Mouse (Mus musculus) intestine, embryonic 15.5 days (tissue): ENCODE measurements around the gene Galk2. TPM values are rescaled to one million over a fixed set of nuclear protein-coding genes. Genes with fewer than 3 reads are reported as not detected.

ENCODE experiments used
- ATAC-seq: fragments of 200-750 bp; cut with Nextera tagmentation; 2 replicates; pipeline ENCODE4 v1.8.0; 2017; ENCODE audit warnings: moderate TSS enrichment, moderate library complexity
- H3K27ac ChIP-seq: fragments of 300-500 bp; sonication (generic); 2 replicates; pipeline ENCODE4 v1.5.1; 2015; ENCODE audit warnings: mild to moderate bottlenecking, inconsistent platforms
- H3K27me3 ChIP-seq: fragments of 300-500 bp; sonication (generic); replicated peaks from 2 replicates; pipeline ENCODE4 v1.6.1; 2015; ENCODE audit warnings: inconsistent platforms
- H3K36me3 ChIP-seq: fragments of 300-500 bp; sonication (generic); 2 replicates; pipeline ENCODE4 v1.6.1; 2015; ENCODE audit warnings: inconsistent platforms
- H3K4me1 ChIP-seq: fragments of 300-500 bp; sonication (generic); replicated peaks from 2 replicates; pipeline ENCODE4 v1.6.1; 2015; ENCODE audit warnings: inconsistent platforms
- H3K4me2 ChIP-seq: fragments of 300-500 bp; sonication (generic); replicated peaks from 2 replicates; pipeline ENCODE4 v1.6.1; 2015; ENCODE audit warnings: mild to moderate bottlenecking, inconsistent platforms
- H3K4me3 ChIP-seq: fragments of 300-500 bp; sonication (generic); replicated peaks from 2 replicates; pipeline ENCODE4 v1.5.1; 2015; ENCODE audit warnings: inconsistent platforms
- H3K9ac ChIP-seq: fragments of 300-500 bp; sonication (generic); 2 replicates; pipeline ENCODE4 v1.6.1; 2015; ENCODE audit warnings: inconsistent platforms
- H3K9me3 ChIP-seq: fragments of 300-500 bp; sonication (generic); 2 replicates; pipeline ENCODE4 v1.6.1; 2016; ENCODE audit warnings: inconsistent platforms
- WGBS: fragments of 180-500 bp; shearing (Covaris S2); methylation state at CpG from one replicate; pipeline ENCODE4 v1.1.7; 2015; 5-methylcytosine and 5-hydroxymethylcytosine counted together
- polyA plus RNA-seq: library from polyadenylated mRNA; unstranded; fragments of >200 nt; fragmentation: Nextera tagmentation; extraction: Ambion mirVana; gene quantifications from 2 replicates; pipeline ENCODE4 v1.2.1, GENCODE M21; 2015

The Galk2 gene
- polyA plus RNA-seq, 1 experiment from 2014 or later = 63.0 TPM

GRCm38 (mm10) chr2:126002291-126002690 is 143.4 kb downstream of the Galk2 start:
- no peak for ATAC-seq
- WGBS = 66% methylated on average over 5 of the region's 5 CpGs

GRCm38 (mm10) chr2:126006088-126006487 is 147.2 kb downstream of the Galk2 start:
- no peak overlapping the region for H3K4me3 ChIP-seq
- H3K4me2 ChIP-seq = no peak overlapping the region
- 32% methylated on average over 3 of the region's 3 CpGs for WGBS
- ATAC-seq = no peak
- no peak overlapping the region for H3K9ac ChIP-seq
- no peaks in the 10 kb centered on the region for H3K9me3 ChIP-seq
- no peaks in the 10 kb centered on the region for H3K27me3 ChIP-seq
- H3K27ac ChIP-seq = no peak overlapping the region
- H3K4me1 ChIP-seq = no peaks in the 10 kb centered on the region
- H3K36me3 ChIP-seq = no peaks in the 10 kb centered on the region

More at GRCm38 (mm10) chr2:126002291-126002690, 143.4 kb downstream of the Galk2 start:
- no peaks in the 10 kb centered on the region for H3K27me3 ChIP-seq
- H3K27ac ChIP-seq = no peak overlapping the region
- no peaks in the 10 kb centered on the region for H3K4me1 ChIP-seq
- no peaks in the 10 kb centered on the region for H3K9me3 ChIP-seq
- no peaks in the 10 kb centered on the region for H3K36me3 ChIP-seq
- H3K4me3 ChIP-seq = no peak overlapping the region
- no peak overlapping the region for H3K4me2 ChIP-seq
- H3K9ac ChIP-seq = no peak overlapping the region

DNA sequence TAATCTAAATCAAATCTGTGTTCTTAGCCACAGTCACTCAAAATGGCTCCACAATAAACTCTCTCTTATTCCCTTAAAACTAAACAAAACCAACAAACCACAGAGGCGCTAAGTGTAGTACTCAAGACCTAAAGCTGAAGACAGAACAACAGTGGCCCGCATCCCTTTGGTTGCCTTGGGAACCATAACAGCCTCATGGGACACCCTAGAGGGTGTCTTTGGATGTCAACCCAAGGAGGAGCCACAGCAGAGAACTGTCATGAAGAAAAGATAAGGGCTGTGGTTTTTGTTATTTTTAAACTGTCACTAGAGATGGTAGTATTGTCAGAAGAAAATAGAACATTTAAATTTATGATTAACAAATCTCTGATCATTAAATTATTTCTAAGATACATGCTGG is 147.8 kb downstream of the Galk2 start:
- Histone ChIP-seq H3K4me1 (no peaks in the 10 kb centered on the region), H3K4me2 (no peak overlapping the region), H3K27ac (no peak overlapping the region), H3K27me3 (no peaks in the 10 kb centered on the region), H3K36me3 (no peaks in the 10 kb centered on the region), H3K9ac (no peak overlapping the region), H3K4me3 (no peak overlapping the region), H3K9me3 (no peaks in the 10 kb centered on the region)
- ATAC-seq = no peak
- WGBS = 86% methylated on average over 2 of the region's 2 CpGs

DNA sequence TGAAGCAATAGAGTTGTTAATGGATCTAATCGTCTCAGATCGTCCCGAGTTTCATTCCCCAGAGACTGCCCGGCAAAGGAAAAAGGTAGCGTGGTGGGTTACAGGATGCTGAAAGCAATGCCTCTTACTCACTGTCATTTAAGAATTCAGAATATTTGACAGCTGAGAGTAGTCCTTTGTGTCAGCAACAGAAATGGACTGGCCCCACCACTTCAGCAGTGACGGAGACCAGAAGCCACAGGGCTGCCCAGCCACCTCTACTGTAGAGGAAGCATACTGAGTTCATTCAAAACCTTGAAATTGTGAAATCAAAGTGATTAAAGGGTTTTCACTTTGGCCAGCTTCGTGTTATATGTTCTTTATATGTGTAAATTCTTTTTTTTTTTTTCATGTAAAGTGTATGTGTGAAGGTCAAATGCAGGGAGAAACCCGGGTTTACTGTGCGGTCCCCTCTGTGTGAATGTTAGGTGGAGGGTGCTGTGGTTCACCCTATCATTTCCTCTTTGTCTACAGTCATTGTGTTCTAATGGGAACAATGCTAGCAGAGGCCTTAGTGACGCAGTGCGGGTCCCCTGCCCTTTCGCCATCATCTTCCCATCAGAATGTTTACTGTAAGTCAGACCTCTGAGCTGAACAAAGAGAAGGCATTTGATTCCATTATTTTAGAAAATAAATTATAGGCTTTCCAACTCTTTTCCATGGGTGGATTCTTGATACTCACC is 156.2 kb downstream of the Galk2 start:
- Histone ChIP-seq H3K4me1 (no peaks in the 10 kb centered on the region), H3K4me3 (no peak overlapping the region), H3K9me3 (no peaks in the 10 kb centered on the region), H3K27me3 (no peaks in the 10 kb centered on the region), H3K9ac (no peak overlapping the region), H3K27ac (no peak overlapping the region), H3K36me3 (no peaks in the 10 kb centered on the region), H3K4me2 (no peak overlapping the region)
- ATAC-seq = no peak
- 64% methylated on average over 12 of the region's 12 CpGs for WGBS

- WGBS = 43% methylated on average over 3 of the region's 3 CpGs
- no peaks in the 10 kb centered on the region for H3K9me3 ChIP-seq
- H3K4me1 ChIP-seq = no peaks in the 10 kb centered on the region
- no peak overlapping the region for H3K9ac ChIP-seq
- H3K27me3 ChIP-seq = no peaks in the 10 kb centered on the region
- H3K4me3 ChIP-seq = no peak overlapping the region
- no peak for ATAC-seq
- H3K36me3 ChIP-seq = no peaks in the 10 kb centered on the region
- H3K4me2 ChIP-seq = no peak overlapping the region
- H3K27ac ChIP-seq = no peak overlapping the region
Observed at GRCm38 (mm10) chr2:126015763-126016473, 157.0 kb downstream of the Galk2 start.

GRCm38 (mm10) chr2:126031186-126031900 is 172.4 kb downstream of the Galk2 start:
- H3K27me3 ChIP-seq = no peaks in the 10 kb centered on the region
- H3K9me3 ChIP-seq = no peaks in the 10 kb centered on the region
- no peak overlapping the region for H3K4me3 ChIP-seq
- ATAC-seq = peak; percentile 56; the same call in 1 of the 2 replicates
- no peaks in the 10 kb centered on the region for H3K36me3 ChIP-seq
- no peak overlapping the region for H3K9ac ChIP-seq
- H3K27ac ChIP-seq = peak overlapping the region; percentile 40; the same call in 1 of the 2 replicates
- WGBS = 32% methylated on average over 8 of the region's 8 CpGs
- H3K4me1 ChIP-seq = no peaks in the 10 kb centered on the region
- H3K4me2 ChIP-seq = no peak overlapping the region

DNA sequence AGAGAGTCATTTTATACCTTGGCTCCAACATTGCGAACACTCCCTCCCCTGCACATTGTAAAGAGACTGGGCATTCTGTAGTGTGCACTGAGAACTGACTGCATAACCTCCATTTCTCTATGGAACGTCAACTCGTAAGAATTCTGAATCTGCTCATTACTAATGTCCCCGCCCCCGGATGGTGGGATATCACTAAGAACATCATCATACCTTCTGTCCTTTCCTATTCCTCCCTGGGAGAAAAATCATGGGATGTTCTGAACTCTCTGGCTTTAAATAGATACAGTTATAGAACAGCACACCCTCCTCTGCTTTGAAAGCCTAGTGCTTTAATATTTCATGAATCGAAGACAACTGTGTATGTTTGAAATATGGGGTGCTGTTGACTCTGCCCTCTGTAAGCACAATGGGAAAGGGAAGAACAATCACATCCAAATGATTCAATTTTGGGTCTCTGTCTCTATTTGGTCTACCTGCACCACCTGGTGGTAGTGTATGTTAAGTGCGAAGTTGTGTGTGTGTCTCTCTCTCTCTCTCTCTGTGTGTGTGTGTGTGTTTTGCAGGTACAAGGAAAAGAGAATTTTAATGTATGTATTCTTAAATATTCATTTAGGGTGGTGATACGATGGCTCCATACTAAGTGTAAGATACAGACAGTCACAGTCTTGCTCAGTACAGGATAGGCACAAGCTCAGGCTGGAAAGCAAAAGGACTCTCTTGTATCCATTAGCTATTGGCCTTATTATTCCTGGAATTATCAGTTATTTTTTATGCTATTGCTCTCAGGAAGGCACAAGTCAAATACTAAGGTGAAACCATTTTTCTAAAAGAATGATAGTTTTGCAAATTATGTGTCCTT is 174.4 kb downstream of the Galk2 start:
- H3K27me3 ChIP-seq = no peaks in the 10 kb centered on the region

More for the DNA sequence above, 174.4 kb downstream of the Galk2 start:
- Histone ChIP-seq H3K27ac (no peak overlapping the region), H3K4me1 (no peaks in the 10 kb centered on the region), H3K4me2 (no peak overlapping the region), H3K4me3 (no peak overlapping the region), H3K36me3 (no peaks in the 10 kb centered on the region), H3K9ac (no peak overlapping the region), H3K9me3 (no peaks in the 10 kb centered on the region)
- ATAC-seq = no peak
- 77% methylated on average over 8 of the region's 8 CpGs for WGBS

Other genes with a start within 250 kb of the Galk2 start
- gene Cep152, start 234.0 kb upstream of the Galk2 start, polyA plus RNA-seq = 4.7 TPM in 2 replicates
- gene Eid1, start 186.0 kb upstream of the Galk2 start, polyA plus RNA-seq = 105 and 114 TPM in 2 replicates
- 1.8 and 1.9 TPM in 2 replicates for gene Shc4, start 135.0 kb upstream of the Galk2 start, polyA plus RNA-seq
- 14.0 and 14.1 TPM in 2 replicates for gene Secisbp2l, start 76.2 kb upstream of the Galk2 start, polyA plus RNA-seq
- 59.5 and 69.9 TPM in 2 replicates for gene Cops2, start within 50 bp of the Galk2 start, polyA plus RNA-seq
- gene Fgf7, start 175.5 kb downstream of the Galk2 start, polyA plus RNA-seq = 0.38 and 0.49 TPM in 2 replicates